Mouse (Mus musculus) heart, adult 2 months (tissue): ENCODE results near the gene Cd300ld3. TPM values are rescaled to one million over a fixed set of nuclear protein-coding genes. Genes with fewer than 3 reads are reported as not detected.
"Not testable (repeated sequence)": the region's sequence is repeated elsewhere in the genome, so short reads cannot be mapped to it uniquely, and the experiment has no call there.

Source experiments
- DNase-seq, 2 experiments: peaks; one replicate each; pipeline ENCODE4 v3.0.0; 2021
- H3K27ac ChIP-seq: fragments of 200-600 bp; 2 replicates; pipeline ENCODE4 v1.8.1; 2022
- H3K27me3 ChIP-seq: fragments of 200-500 bp; 2 replicates; pipeline ENCODE4 v1.6.1; 2012; ENCODE audit warnings: mild to moderate bottlenecking, low read length, inconsistent platforms, mixed read lengths; ENCODE audit not compliant: control insufficient read depth, insufficient read depth
- H3K36me3 ChIP-seq: fragments of 200-500 bp; 2 replicates; pipeline ENCODE4 v1.6.1; 2012; ENCODE audit warnings: low read length, inconsistent platforms; ENCODE audit not compliant: control insufficient read depth, insufficient read depth
- H3K4me1 ChIP-seq: fragments of 200-500 bp; 2 replicates; pipeline ENCODE4 v1.6.1; 2011; ENCODE audit warnings: low read length; ENCODE audit not compliant: control insufficient read depth, insufficient read depth
- H3K4me3 ChIP-seq: fragments of 200-600 bp; 2 replicates; pipeline ENCODE4 v1.8.1; 2022
- H3K79me2 ChIP-seq: fragments of 200-500 bp; replicated peaks from 2 replicates; pipeline ENCODE4 v1.6.1; 2012; ENCODE audit warnings: mild to moderate bottlenecking, inconsistent platforms, low read length, moderate library complexity, mixed read lengths; ENCODE audit not compliant: control insufficient read depth, insufficient read depth
- H3K9ac ChIP-seq: fragments of 200-500 bp; 2 replicates; pipeline ENCODE4 v1.6.1; 2012; ENCODE audit warnings: low read depth, mild to moderate bottlenecking, control low read depth, inconsistent platforms, low read length, mixed read lengths
- CTCF ChIP-seq: fragments of 200-600 bp; IDR thresholded peaks from 2 replicates; pipeline ENCODE4 v1.8.1; 2022; ENCODE audit warnings: antibody characterized with exemption, mild to moderate bottlenecking, moderate library complexity
- EP300 ChIP-seq: fragments of 200-500 bp; IDR thresholded peaks from 2 replicates; pipeline ENCODE4 v1.6.1; 2011; ENCODE audit warnings: low read depth, low read length, control low read depth; ENCODE audit not compliant: insufficient read depth
- POLR2A ChIP-seq: fragments of 200-500 bp; IDR thresholded peaks from 2 replicates; pipeline ENCODE4 v1.6.1; 2011; ENCODE audit warnings: mild to moderate bottlenecking, low read depth, low read length, control low read depth; ENCODE audit not compliant: insufficient read depth
- WGBS: fragments of 180-500 bp; shearing (Covaris S2); methylation state at CpG from one replicate; pipeline ENCODE4 v1.1.7; 2018; 5-methylcytosine and 5-hydroxymethylcytosine counted together
- intact Hi-C: fragments of 180-260 bp; cut with DNase I; formaldehyde crosslinking; loops from one replicate; pipeline ENCODE4 v1.15.1; 2025
- polyA plus RNA-seq: library from polyadenylated mRNA; depleted of rRNA; stranded (reverse); fragments of >200 nt; gene quantifications from 2 replicates; pipeline ENCODE4 v1.2.3, GENCODE M21; 2012
- total RNA-seq, 2 experiments: library from RNA; stranded (reverse); gene quantifications; 2 replicates each; pipeline ENCODE4 v1.2.3; 2021

Gene Cd300ld3
- total and polyA plus RNA-seq, 3 experiments = 5.8 to 22.1 (median 8.6) TPM

GRCm38 (mm10) chr11:115052206-115052605 is 4.0 kb upstream of the Cd300ld3 start:
- H3K27me3 ChIP-seq = no peaks in the 10 kb centered on the region
- 4% methylated on average over 9 of the region's 9 CpGs for WGBS
- TF ChIP-seq POLR2A (no peak), CTCF (no peak), EP300 (no peak)
- no peaks in the 10 kb centered on the region for H3K36me3 ChIP-seq
- no peak overlapping the region for H3K9ac ChIP-seq
- H3K4me3 ChIP-seq = no peak overlapping the region
- DNase-seq = no peak
- H3K27ac ChIP-seq = no peak overlapping the region
- H3K4me1 ChIP-seq = no peaks in the 10 kb centered on the region
- H3K79me2 ChIP-seq = no peaks in the 10 kb centered on the region
- intact Hi-C loops = no loop called here

DNA sequence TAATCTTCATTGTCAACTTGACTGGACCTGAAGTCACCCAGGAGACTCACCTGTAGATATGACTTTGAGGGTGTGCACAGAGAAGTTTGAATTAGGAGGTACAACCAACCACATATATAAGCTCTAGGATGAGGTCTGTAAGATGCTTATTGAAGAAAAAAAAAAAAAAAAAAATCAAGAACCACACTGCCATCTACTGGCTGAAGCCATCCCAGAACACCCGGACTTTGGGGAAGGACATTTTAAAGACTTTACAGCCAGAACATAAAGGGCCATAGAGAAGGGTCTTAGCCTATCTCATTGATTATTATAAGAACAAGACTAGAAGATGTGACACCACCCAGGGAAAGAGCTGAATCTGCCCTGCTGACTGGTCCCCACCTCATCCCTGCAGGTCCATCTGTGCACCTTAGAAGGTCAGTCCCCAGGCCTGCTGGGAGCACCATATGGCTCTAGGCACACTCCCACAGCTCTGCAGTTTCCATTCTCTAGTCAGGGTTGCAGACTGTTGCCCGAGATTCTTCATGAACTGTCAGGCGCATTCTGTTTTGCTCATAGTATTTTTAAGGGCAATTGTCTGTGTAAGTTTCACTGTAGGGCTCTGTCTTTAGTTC is 1.2 kb upstream of the Cd300ld3 start:
- no peak overlapping the region for H3K4me3 ChIP-seq
- no peaks in the 10 kb centered on the region for H3K79me2 ChIP-seq
- 28% methylated on average over 3 of the region's 3 CpGs for WGBS
- H3K9ac ChIP-seq = no peak overlapping the region
- no peak for DNase-seq
- H3K27ac ChIP-seq = no peak overlapping the region
- H3K36me3 ChIP-seq = no peaks in the 10 kb centered on the region
- H3K4me1 ChIP-seq = no peaks in the 10 kb centered on the region
- TF ChIP-seq EP300 (no peak), POLR2A (no peak), CTCF (peak; percentile 58)
- intact Hi-C loops = loop anchor here (10.0 kb wide), 1 partner anchor 235 kb away; no protein-coding TSS in a partner anchor
- H3K27me3 ChIP-seq = no peaks in the 10 kb centered on the region

DNA sequence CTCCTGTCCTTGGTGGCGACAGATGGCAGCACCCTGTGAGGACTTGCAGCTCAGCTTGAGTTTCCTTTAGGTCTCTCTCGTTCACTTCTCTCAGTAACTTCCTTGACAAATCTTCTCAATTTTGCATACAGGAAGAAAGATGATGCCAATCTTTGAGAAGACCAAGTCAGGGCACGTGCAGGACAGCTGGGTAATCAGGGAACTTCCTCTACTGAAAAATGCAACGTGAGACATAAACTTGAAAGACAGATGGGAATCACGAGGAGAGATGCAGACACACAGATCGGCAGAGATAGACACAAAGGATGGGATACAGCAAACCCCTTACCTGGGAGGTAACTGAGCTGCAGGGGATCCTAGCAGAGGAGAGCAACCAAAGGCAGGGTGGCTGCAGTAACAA is 10.5 kb downstream of the Cd300ld3 start, which contains the start of gene Cd300ld5:
Gene Cd300ld5 (minus strand): TSS at position 101 of the 400 bp plus-strand sequence.
- intact Hi-C loops, H3K4me1 ChIP-seq, DNase-seq, H3K9ac ChIP-seq, H3K4me3 ChIP-seq, H3K79me2 ChIP-seq, H3K27ac ChIP-seq, H3K27me3 ChIP-seq, H3K36me3 ChIP-seq: not testable (repeated sequence)
- WGBS = no CpG with 5 or more reads among the region's 6 CpGs

DNA sequence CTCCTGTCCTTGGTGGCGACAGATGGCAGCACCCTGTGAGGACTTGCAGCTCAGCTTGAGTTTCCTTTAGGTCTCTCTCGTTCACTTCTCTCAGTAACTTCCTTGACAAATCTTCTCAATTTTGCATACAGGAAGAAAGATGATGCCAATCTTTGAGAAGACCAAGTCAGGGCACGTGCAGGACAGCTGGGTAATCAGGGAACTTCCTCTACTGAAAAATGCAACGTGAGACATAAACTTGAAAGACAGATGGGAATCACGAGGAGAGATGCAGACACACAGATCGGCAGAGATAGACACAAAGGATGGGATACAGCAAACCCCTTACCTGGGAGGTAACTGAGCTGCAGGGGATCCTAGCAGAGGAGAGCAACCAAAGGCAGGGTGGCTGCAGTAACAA is 21.3 kb downstream of the Cd300ld3 start, which contains the start of gene Cd300ld4:
Gene Cd300ld4 (minus strand): TSS at position 101 of the 400 bp plus-strand sequence.
- H3K9ac ChIP-seq, H3K36me3 ChIP-seq, H3K79me2 ChIP-seq, DNase-seq, H3K27ac ChIP-seq, intact Hi-C loops, H3K4me3 ChIP-seq, H3K4me1 ChIP-seq, H3K27me3 ChIP-seq: not testable (repeated sequence)
- no CpG with 5 or more reads among the region's 6 CpGs for WGBS

DNA sequence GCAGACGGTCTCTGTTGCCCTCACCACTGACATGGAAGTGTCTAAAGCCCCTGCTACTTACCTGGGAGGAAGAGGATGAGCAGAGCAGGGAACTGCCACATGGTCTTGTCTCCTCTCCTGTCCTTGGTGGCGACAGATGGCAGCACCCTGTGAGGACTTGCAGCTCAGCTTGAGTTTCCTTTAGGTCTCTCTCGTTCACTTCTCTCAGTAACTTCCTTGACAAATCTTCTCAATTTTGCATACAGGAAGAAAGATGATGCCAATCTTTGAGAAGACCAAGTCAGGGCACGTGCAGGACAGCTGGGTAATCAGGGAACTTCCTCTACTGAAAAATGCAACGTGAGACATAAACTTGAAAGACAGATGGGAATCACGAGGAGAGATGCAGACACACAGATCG is 32.1 kb downstream of the Cd300ld3 start, which contains the start of gene Cd300ld2:
Gene Cd300ld2 (minus strand): TSS at position 101 of the 400 bp plus-strand sequence.
- WGBS = no CpG with 5 or more reads among the region's 7 CpGs
- H3K4me3 ChIP-seq, DNase-seq, H3K4me1 ChIP-seq, H3K27me3 ChIP-seq, intact Hi-C loops, H3K36me3 ChIP-seq, H3K79me2 ChIP-seq, H3K9ac ChIP-seq, H3K27ac ChIP-seq: not testable (repeated sequence)

GRCm38 (mm10) chr11:115004070-115004469 is 44.1 kb downstream of the Cd300ld3 start:
- H3K4me1 ChIP-seq = no peaks in the 10 kb centered on the region; the same call in 1 of the 2 replicates
- no peaks in the 10 kb centered on the region for H3K27me3 ChIP-seq
- H3K36me3 ChIP-seq = no peaks in the 10 kb centered on the region
- H3K9ac ChIP-seq = no peak overlapping the region
- intact Hi-C loops = no loop called here
- H3K27ac ChIP-seq = no peak overlapping the region
- 66% methylated on average over 5 of the region's 5 CpGs for WGBS
- peak in 1 of 2 experiments; percentile 28 for DNase-seq
- H3K4me3 ChIP-seq = no peak overlapping the region
- TF ChIP-seq EP300 (no peak), POLR2A (no peak)
- H3K79me2 ChIP-seq = no peaks in the 10 kb centered on the region
